Mouse (Mus musculus): ENCODE measurements around the gene Gm21294. TPM values are rescaled to one million over a fixed set of nuclear protein-coding genes. Genes with fewer than 3 reads are reported as not detected.
"Not testable (repeated sequence)": the region's sequence is repeated elsewhere in the genome, so short reads cannot be mapped to it uniquely, and the experiment has no call there.

Gene Gm21294
- not detected in 2 replicates for polyA plus RNA-seq (2016; fragmentation: Nextera tagmentation; extraction: Ambion mirVana)

DNA sequence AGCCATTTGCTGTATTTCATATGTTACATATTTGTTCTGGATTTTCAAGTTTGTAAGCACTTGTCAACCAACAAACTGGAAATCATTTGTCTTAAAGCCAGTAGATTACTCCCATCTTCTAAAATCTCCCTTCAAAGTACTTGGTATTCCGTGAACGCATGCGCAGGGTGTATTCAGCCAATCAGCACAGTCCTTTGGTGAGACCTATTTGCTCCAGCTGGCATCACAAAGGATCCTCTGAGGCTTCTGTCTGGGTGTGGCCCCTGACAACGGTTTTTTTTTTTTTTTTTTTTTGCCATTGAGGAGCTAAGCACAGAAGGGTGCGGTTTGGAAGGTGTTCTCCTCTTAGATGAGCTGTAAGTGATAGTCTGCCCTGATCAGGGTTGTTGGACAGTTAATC, at the start of gene Gm21294:
TSS of gene Gm21294 (plus strand) at position 301 of the 400 bp plus-strand sequence.
- H3K9ac ChIP-seq; H3K9me3 ChIP-seq (replicated peaks); H3K27ac ChIP-seq (ENCODE audit: poor library complexity, severe bottlenecking); H3K4me3 ChIP-seq; H3K4me2 ChIP-seq; H3K36me3 ChIP-seq; H3K4me1 ChIP-seq (replicated peaks); ATAC-seq (ENCODE audit: insufficient number of reproducible peaks, low FRiP score); H3K27me3 ChIP-seq (replicated peaks): not testable (repeated sequence)
- WGBS, result 79% methylated on average over 3 of the region's 5 CpGs

DNA sequence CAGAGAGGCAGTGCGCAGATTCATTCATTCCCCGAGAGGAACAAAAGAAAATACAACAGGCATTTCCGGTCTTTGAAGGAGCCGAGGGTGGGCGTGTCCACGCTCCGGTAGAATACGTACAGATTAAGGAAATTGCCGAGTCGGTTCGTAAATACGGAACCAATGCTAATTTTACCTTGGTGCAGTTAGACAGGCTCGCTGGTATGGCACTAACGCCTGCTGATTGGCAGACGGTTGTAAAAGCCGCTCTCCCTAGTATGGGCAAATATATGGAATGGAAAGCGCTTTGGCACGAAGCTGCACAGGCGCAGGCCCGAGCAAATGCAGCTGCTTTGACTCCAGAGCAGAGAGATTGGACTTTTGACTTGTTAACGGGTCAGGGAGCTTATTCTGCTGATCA, 73.6 kb downstream of the Gm21294 start:
- not testable (repeated sequence) for H3K4me2 ChIP-seq; H3K27me3 ChIP-seq (replicated peaks); H3K9me3 ChIP-seq (replicated peaks); H3K4me1 ChIP-seq (replicated peaks); H3K9ac ChIP-seq; ATAC-seq (ENCODE audit: insufficient number of reproducible peaks, low FRiP score); H3K4me3 ChIP-seq; H3K27ac ChIP-seq (ENCODE audit: poor library complexity, severe bottlenecking); H3K36me3 ChIP-seq
- WGBS, result 82% methylated on average over 8 of the region's 21 CpGs
